Comparison of ENCODE assay signal across 8 mouse cellular contexts in the genomic region with DNA sequence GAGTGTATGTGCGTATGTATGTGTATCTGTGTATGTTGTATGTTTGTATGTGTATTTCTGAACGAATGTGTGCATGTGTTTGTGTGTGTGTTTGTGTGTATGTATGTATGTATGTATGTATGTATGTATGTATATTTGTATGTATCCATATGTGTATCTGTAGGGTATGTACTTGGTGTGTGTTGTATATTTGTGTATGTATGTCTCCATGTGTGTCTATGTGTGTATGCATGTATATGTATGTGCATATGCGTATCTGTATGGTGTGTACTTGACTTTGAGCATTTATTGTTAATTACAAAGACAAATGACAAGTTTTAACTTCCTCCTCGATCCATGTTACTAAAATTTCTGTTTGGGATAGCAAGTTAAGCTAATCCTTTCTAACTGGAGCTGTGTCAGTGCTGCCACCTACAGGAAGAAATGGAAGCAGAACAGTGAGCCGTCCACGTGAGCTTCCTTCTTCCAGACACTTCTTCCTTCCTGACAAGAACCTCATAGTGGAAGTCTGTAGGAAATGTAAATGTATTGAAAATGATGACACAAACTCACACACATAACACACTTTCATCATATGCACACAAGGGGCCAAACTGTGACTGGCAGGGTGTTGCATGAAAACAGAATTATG.
DNase-seq lines count a peak whose midpoint lies in the region; ATAC-seq and TF ChIP-seq lines count a peak whose summit lies in the region.

No protein-coding gene starts in this region.

- H3K27ac ChIP-seq in embryonic fibroblast, embryonic 13.5 days (ENCODE audit: insufficient read depth, low read length), result no peak overlapping the region
- no peak overlapping the region for H3K27ac ChIP-seq in midbrain, embryonic 15.5 days

- H3K27me3 ChIP-seq in midbrain, embryonic 15.5 days (replicated peaks), result no peaks in the 10 kb centered on the region

- peak; percentile 33 for DNase-seq in gastrocnemius, adult 18-20 months (ENCODE audit: low spot score)
- no peak for DNase-seq in gastrocnemius, postnatal 36 days
- DNase-seq in adrenal gland, postnatal 10 days, result peak; percentile 62
- DNase-seq in hindlimb bud, embryonic 11.5 days (ENCODE audit: extremely low spot score, low read depth, low spot score), result peak; percentile 46
- DNase-seq in left cerebral cortex, postnatal 36 days (ENCODE audit: low spot score in 2 of 2), result peak; percentile 42 to 43

- 44% methylated on average over 6 of the region's 6 CpGs for whole genome bisulfite sequencing in midbrain, embryonic 15.5 days

- intact Hi-C loops in gastrocnemius, postnatal 36 days (cut with DNase I), result loop anchor here (10.0 kb wide), 1 partner anchor 269 kb away; the partner anchor contains the start of gene Rspo3
- intact Hi-C loops in left cerebral cortex, postnatal 36 days (cut with DNase I), result loop anchor here (2.0 kb wide), 1 partner anchor 269 kb away; the partner anchor contains the start of gene Rspo3

- 0 out of 2 replicates have a peak, but pooled peaks have one; percentile 71 for ATAC-seq in midbrain, embryonic 15.5 days (replicated peaks)
- no peak for ATAC-seq in erythroid progenitor cell, adult 5-6 weeks (replicated peaks; ENCODE audit: low FRiP score, poor library complexity, severe bottlenecking)

- H3K4me3 ChIP-seq in embryonic fibroblast, embryonic 13.5 days (ENCODE audit: insufficient read depth, low read length), result no peak overlapping the region
- no peak overlapping the region for H3K4me3 ChIP-seq in midbrain, embryonic 15.5 days

- H3K9me3 ChIP-seq in midbrain, embryonic 15.5 days, result no peaks in the 10 kb centered on the region

- TF ChIP-seq CTCF in embryonic fibroblast, embryonic 13.5 days (IDR thresholded peaks at IDR 0.05; ENCODE audit: borderline replicate concordance, insufficient read depth, low read length), result peak; percentile 60; the same call in 1 of the 2 replicates

- H3K36me3 ChIP-seq in midbrain, embryonic 15.5 days (replicated peaks), result no peaks in the 10 kb centered on the region

- TF ChIP-seq POLR2A in embryonic fibroblast, embryonic 13.5 days (IDR thresholded peaks at IDR 0.05; ENCODE audit: low read depth, low read length), result no peak

- no peak overlapping the region for H3K9ac ChIP-seq in midbrain, embryonic 15.5 days

- H3K4me1 ChIP-seq in embryonic fibroblast, embryonic 13.5 days (ENCODE audit: control insufficient read depth, insufficient read depth, low read length), result no peaks in the 10 kb centered on the region
- no peaks in the 10 kb centered on the region for H3K4me1 ChIP-seq in midbrain, embryonic 15.5 days

- no peak overlapping the region for H3K4me2 ChIP-seq in midbrain, embryonic 15.5 days

Comparison
In these comparisons a context has a peak if more than half of its experiments do, and no peak if none do; other contexts are left out.
1. DNase-seq: peak in gastrocnemius, adult 18-20 months (single experiment), adrenal gland, postnatal 10 days (single experiment), hindlimb bud, embryonic 11.5 days (single experiment) and left cerebral cortex, postnatal 36 days (2 of 2); none in gastrocnemius, postnatal 36 days (0 of 2).